Mouse (Mus musculus) embryonic facial prominence, embryonic 11.5 days (tissue): ENCODE data around the gene Acox3. TPM values are rescaled to one million over a fixed set of nuclear protein-coding genes. Genes with fewer than 3 reads are reported as not detected.

ENCODE experiments used
- ATAC-seq: fragments of 200-750 bp; cut with Nextera tagmentation; replicated peaks from 2 replicates; pipeline ENCODE4 v1.8.0; 2017; ENCODE audit warnings: low read depth; ENCODE audit not compliant: insufficient number of reproducible peaks, low FRiP score, low TSS enrichment
- DNase-seq: peaks from one replicate; pipeline ENCODE4 v3.0.0-alpha.2; 2015; ENCODE audit warnings: low spot score
- H3K27ac ChIP-seq: fragments of 300-500 bp; sonication (generic); replicated peaks from 2 replicates; pipeline ENCODE4 v1.5.1; 2014; ENCODE audit warnings: mild to moderate bottlenecking, low read depth, low read length, control low read depth
- H3K27me3 ChIP-seq: fragments of 300-500 bp; sonication (generic); 2 replicates; pipeline ENCODE4 v1.6.1; 2014; ENCODE audit warnings: mild to moderate bottlenecking, low read length, moderate library complexity, mixed read lengths; ENCODE audit not compliant: control insufficient read depth, insufficient read depth
- H3K36me3 ChIP-seq: fragments of 300-500 bp; sonication (generic); replicated peaks from 2 replicates; pipeline ENCODE4 v1.6.1; 2014; ENCODE audit warnings: low read depth, mild to moderate bottlenecking, low read length, moderate library complexity, mixed read lengths; ENCODE audit not compliant: control insufficient read depth, insufficient read depth
- H3K4me1 ChIP-seq: fragments of 300-500 bp; sonication (generic); 2 replicates; pipeline ENCODE4 v1.6.1; 2014; ENCODE audit warnings: low read length, mixed read lengths; ENCODE audit not compliant: control insufficient read depth, insufficient read depth
- H3K4me2 ChIP-seq: fragments of 300-500 bp; sonication (generic); 2 replicates; pipeline ENCODE4 v1.6.1; 2014; ENCODE audit warnings: low read depth, mild to moderate bottlenecking, control low read depth, low read length, moderate library complexity
- H3K4me3 ChIP-seq: fragments of 300-500 bp; sonication (generic); 2 replicates; pipeline ENCODE4 v1.5.1; 2014; ENCODE audit warnings: low read depth, low read length, control low read depth
- H3K9ac ChIP-seq: fragments of 300-500 bp; sonication (generic); replicated peaks from 2 replicates; pipeline ENCODE4 v1.6.1; 2014; ENCODE audit warnings: mild to moderate bottlenecking, control low read depth, low read length
- H3K9me3 ChIP-seq: fragments of 300-500 bp; sonication (generic); replicated peaks from 2 replicates; pipeline ENCODE4 v1.6.1; 2016; ENCODE audit warnings: mild to moderate bottlenecking, low read length, inconsistent platforms, mixed read lengths; ENCODE audit not compliant: control insufficient read depth
- WGBS: fragments of 180-500 bp; shearing (Covaris S2); extraction: QIAGEN DNeasy Blood & Tissue Kit; methylation state at CpG from one replicate; pipeline ENCODE4 v1.1.7; 2014; 5-methylcytosine and 5-hydroxymethylcytosine counted together
- polyA plus RNA-seq: library from polyadenylated mRNA; unstranded; fragments of >200 nt; fragmentation: Nextera tagmentation; extraction: Ambion mirVana; gene quantifications from 2 replicates; pipeline ENCODE4 v1.2.1, GENCODE M21; 2014

The Acox3 gene
- polyA plus RNA-seq, 1 experiment from 2014 or later = 10.9 TPM

GRCm38 (mm10) chr5:35647562-35647961 lies 64.7 kb downstream of the Acox3 start:
- no peak overlapping the region for H3K9ac ChIP-seq
- H3K4me2 ChIP-seq = no peak overlapping the region
- no peaks in the 10 kb centered on the region for H3K9me3 ChIP-seq
- H3K27me3 ChIP-seq = no peaks in the 10 kb centered on the region
- 88% methylated on average over 4 of the region's 4 CpGs for WGBS
- H3K4me3 ChIP-seq = no peak overlapping the region
- ATAC-seq (0 out of 2 replicates have a peak, but pooled peaks have one; percentile 39), DNase-seq (no peak)
- H3K4me1 ChIP-seq = no peaks in the 10 kb centered on the region
- H3K27ac ChIP-seq = no peak overlapping the region
- no peaks in the 10 kb centered on the region for H3K36me3 ChIP-seq

- H3K27ac ChIP-seq = no peak overlapping the region
- H3K9ac ChIP-seq = no peak overlapping the region
- DNase-seq = no peak
- H3K4me2 ChIP-seq = no peak overlapping the region
- H3K4me3 ChIP-seq = no peak overlapping the region
- 55% methylated on average over 2 of the region's 2 CpGs for WGBS
- ATAC-seq = no peak
- no peaks in the 10 kb centered on the region for H3K9me3 ChIP-seq
- no peaks in the 10 kb centered on the region for H3K27me3 ChIP-seq
- H3K36me3 ChIP-seq = no peaks in the 10 kb centered on the region
- no peaks in the 10 kb centered on the region for H3K4me1 ChIP-seq
Measured at GRCm38 (mm10) chr5:35648230-35648629, 65.4 kb downstream of the Acox3 start.

- no peaks in the 10 kb centered on the region for H3K27me3 ChIP-seq
- no peaks in the 10 kb centered on the region for H3K9me3 ChIP-seq
- H3K4me1 ChIP-seq = no peaks in the 10 kb centered on the region
- no peak overlapping the region for H3K9ac ChIP-seq
- H3K36me3 ChIP-seq = no peaks in the 10 kb centered on the region
- DNase-seq = no peak
- H3K27ac ChIP-seq = no peak overlapping the region
- no peak overlapping the region for H3K4me3 ChIP-seq
- 75% methylated on average over 3 of the region's 3 CpGs for WGBS
- no peak overlapping the region for H3K4me2 ChIP-seq
- ATAC-seq = no peak
Measured at GRCm38 (mm10) chr5:35652319-35652718, 69.5 kb downstream of the Acox3 start.

- Histone ChIP-seq H3K4me3 (no peak overlapping the region), H3K9me3 (no peaks in the 10 kb centered on the region), H3K27ac (no peak overlapping the region), H3K4me2 (no peak overlapping the region), H3K27me3 (no peaks in the 10 kb centered on the region), H3K36me3 (no peaks in the 10 kb centered on the region), H3K9ac (no peak overlapping the region), H3K4me1 (no peaks in the 10 kb centered on the region)
- ATAC-seq (no peak), DNase-seq (no peak)
- WGBS = 85% methylated on average over 13 of the region's 13 CpGs
Measured at GRCm38 (mm10) chr5:35652872-35653271, 70.0 kb downstream of the Acox3 start.

GRCm38 (mm10) chr5:35653743-35654395 lies 71.0 kb downstream of the Acox3 start:
- no peak for ATAC-seq
- Histone ChIP-seq H3K4me2 (no peak overlapping the region), H3K4me3 (no peak overlapping the region), H3K4me1 (no peaks in the 10 kb centered on the region), H3K36me3 (no peaks in the 10 kb centered on the region), H3K9ac (no peak overlapping the region), H3K9me3 (no peaks in the 10 kb centered on the region), H3K27me3 (no peaks in the 10 kb centered on the region), H3K27ac (no peak overlapping the region)
- WGBS = 67% methylated on average over 9 of the region's 9 CpGs
- no peak for DNase-seq

- 87% methylated on average over 10 of the region's 10 CpGs for WGBS
- Histone ChIP-seq H3K4me2 (no peak overlapping the region), H3K27me3 (no peaks in the 10 kb centered on the region), H3K36me3 (no peaks in the 10 kb centered on the region), H3K9ac (no peak overlapping the region), H3K4me1 (no peaks in the 10 kb centered on the region), H3K9me3 (no peaks in the 10 kb centered on the region), H3K4me3 (no peak overlapping the region), H3K27ac (no peak overlapping the region)
- DNase-seq (no peak), ATAC-seq (no peak)
Measured at GRCm38 (mm10) chr5:35655753-35656485, 73.1 kb downstream of the Acox3 start.

- no peaks in the 10 kb centered on the region for H3K27me3 ChIP-seq
- H3K4me3 ChIP-seq = no peak overlapping the region
- no peak for DNase-seq
- 0 out of 2 replicates have a peak, but pooled peaks have one; percentile 52 for ATAC-seq
- no peak overlapping the region for H3K9ac ChIP-seq
- H3K4me2 ChIP-seq = no peak overlapping the region
- no peak overlapping the region for H3K27ac ChIP-seq
- H3K4me1 ChIP-seq = no peaks in the 10 kb centered on the region
- no peaks in the 10 kb centered on the region for H3K9me3 ChIP-seq
- no peaks in the 10 kb centered on the region for H3K36me3 ChIP-seq
- 49% methylated on average over 3 of the region's 3 CpGs for WGBS
Measured at GRCm38 (mm10) chr5:35659503-35659902, 76.7 kb downstream of the Acox3 start.

GRCm38 (mm10) chr5:35661210-35661609 lies 78.4 kb downstream of the Acox3 start:
- WGBS = 85% methylated on average over 6 of the region's 6 CpGs
- H3K36me3 ChIP-seq = no peaks in the 10 kb centered on the region
- no peak for DNase-seq
- H3K9ac ChIP-seq = no peak overlapping the region
- H3K4me1 ChIP-seq = no peaks in the 10 kb centered on the region
- ATAC-seq = no peak
- H3K27me3 ChIP-seq = no peaks in the 10 kb centered on the region
- no peak overlapping the region for H3K4me3 ChIP-seq
- H3K9me3 ChIP-seq = no peaks in the 10 kb centered on the region
- H3K4me2 ChIP-seq = no peak overlapping the region
- H3K27ac ChIP-seq = no peak overlapping the region
